Mouse (Mus musculus): ENCODE measurements at regions not wholly inside any gene's neighbourhood (a gene's known extent, or its start where the extent isn't known, plus 50 kb on each side); places are given as distances from the start of the nearest gene placed in this dataset.

- DNase-seq (ENCODE audit: low read depth, low spot score): peak; percentile 37
- no peaks in the 10 kb centered on the region for H3K4me1 ChIP-seq (ENCODE audit: control insufficient read depth in 1 of 2, insufficient read depth in 2 of 2, low read length in 2 of 2)
- H3K27me3 ChIP-seq (ENCODE audit: control insufficient read depth in 1 of 2, insufficient read depth in 2 of 2, low read length in 2 of 2): no peaks in the 10 kb centered on the region
- no peak overlapping the region for H3K27ac ChIP-seq (ENCODE audit: control insufficient read depth, low read depth, low read length)
- H3K4me3 ChIP-seq (ENCODE audit: control insufficient read depth in 1 of 2, insufficient read depth in 1 of 2, low read depth in 2 of 2, low read length in 2 of 2): no peak overlapping the region
- peak; percentile 64 for TF ChIP-seq RAD21 (IDR thresholded peaks at IDR 0.05; ENCODE audit: low read depth, low read length)
- peak; percentile 71 for TF ChIP-seq SMC3 (IDR thresholded peaks at IDR 0.05; ENCODE audit: low read depth, low read length)
- no peak for TF ChIP-seq MYB (IDR thresholded peaks at IDR 0.05; ENCODE audit: low read depth, low read length)
- TF ChIP-seq MAX (IDR thresholded peaks at IDR 0.05; ENCODE audit: low read length): no peak
- no peak for TF ChIP-seq USF1 (IDR thresholded peaks at IDR 0.05; ENCODE audit: low read depth, low read length)
- no peak for TF ChIP-seq UBTF (IDR thresholded peaks at IDR 0.05; ENCODE audit: borderline replicate concordance, insufficient read depth, low read depth, low read length)
- no peak for TF ChIP-seq MAZ (IDR thresholded peaks at IDR 0.05; ENCODE audit: low read depth, low read length)
- no peak for TF ChIP-seq TBP (IDR thresholded peaks at IDR 0.05; ENCODE audit: low read depth, low read length)
- TF ChIP-seq GATA1 (IDR thresholded peaks at IDR 0.05; ENCODE audit: low read depth, low read length): no peak
- no peak for TF ChIP-seq ZKSCAN1 (IDR thresholded peaks at IDR 0.05; ENCODE audit: low read depth, low read length)
- TF ChIP-seq CTCF (IDR thresholded peaks at IDR 0.05 in 2 of 3, conservative IDR thresholded peaks at IDR 0.05 in 1 of 3; ENCODE audit: control insufficient read depth in 1 of 3, insufficient read depth in 1 of 3, low read depth in 2 of 3, low read length in 3 of 3, poor library complexity in 1 of 3, severe bottlenecking in 1 of 3): peak in 2 of 3 experiments; percentile 18 to 67; a peak in 3 of 6 replicates
- no peak for TF ChIP-seq BHLHE40 (IDR thresholded peaks at IDR 0.05; ENCODE audit: borderline replicate concordance, low read depth, low read length)
- peak; percentile 49; the same call in 1 of the 2 replicates for TF ChIP-seq ZC3H11A (IDR thresholded peaks at IDR 0.05; ENCODE audit: low read depth, low read length)
- H3K79me2 ChIP-seq (ENCODE audit: control insufficient read depth, insufficient read depth, low read length, poor library complexity): no peaks in the 10 kb centered on the region
- no peaks in the 10 kb centered on the region for H3K36me3 ChIP-seq (ENCODE audit: control insufficient read depth in 1 of 2, insufficient read depth in 2 of 2, low read length in 2 of 2)
- H3K9ac ChIP-seq (ENCODE audit: control insufficient read depth, low read depth, low read length, poor library complexity, severe bottlenecking): no peak overlapping the region
- no peaks in the 10 kb centered on the region for H3K9me3 ChIP-seq (replicated peaks; ENCODE audit: insufficient read depth, low read length)
Measured at GRCm38 (mm10) chr16:72215360-72216013, 92.6 kb upstream of the Robo1 start.

- Histone ChIP-seq H3K27ac (ENCODE audit: control insufficient read depth, low read depth, low read length) (no peak overlapping the region), H3K36me3 (ENCODE audit: control insufficient read depth in 1 of 2, insufficient read depth in 2 of 2, low read length in 2 of 2) (no peaks in the 10 kb centered on the region), H3K9ac (ENCODE audit: control insufficient read depth, low read depth, low read length, poor library complexity, severe bottlenecking) (no peak overlapping the region), H3K27me3 (ENCODE audit: control insufficient read depth in 1 of 2, insufficient read depth in 2 of 2, low read length in 2 of 2) (no peaks in the 10 kb centered on the region), H3K79me2 (ENCODE audit: control insufficient read depth, insufficient read depth, low read length, poor library complexity) (no peaks in the 10 kb centered on the region), H3K4me3 (ENCODE audit: control insufficient read depth in 1 of 2, insufficient read depth in 1 of 2, low read depth in 2 of 2, low read length in 2 of 2) (no peak overlapping the region), H3K4me1 (ENCODE audit: control insufficient read depth in 1 of 2, insufficient read depth in 2 of 2, low read length in 2 of 2) (no peaks in the 10 kb centered on the region), H3K9me3 (replicated peaks; ENCODE audit: insufficient read depth, low read length) (no peaks in the 10 kb centered on the region)
- DNase-seq (ENCODE audit: low read depth, low spot score): peak; percentile 43
- peak; percentile 60 for TF ChIP-seq ZC3H11A (IDR thresholded peaks at IDR 0.05; ENCODE audit: low read depth, low read length)
- TF ChIP-seq ETS1 (IDR thresholded peaks at IDR 0.05; ENCODE audit: low read depth, low read length): no peak
- TF ChIP-seq POLR2AphosphoS5 (IDR thresholded peaks at IDR 0.05; ENCODE audit: borderline replicate concordance, low read depth, low read length): no peak
- TF ChIP-seq SMC3 (IDR thresholded peaks at IDR 0.05; ENCODE audit: low read depth, low read length): peak; percentile 74
- no peak for TF ChIP-seq ZMIZ1 (IDR thresholded peaks at IDR 0.05; ENCODE audit: low read depth, low read length)
- no peak for TF ChIP-seq MAFK (IDR thresholded peaks at IDR 0.05; ENCODE audit: borderline replicate concordance, low read depth, low read length)
- TF ChIP-seq MEF2A (IDR thresholded peaks at IDR 0.05; ENCODE audit: extremely low read depth, insufficient replicate concordance, low read depth, low read length, poor library complexity, severe bottlenecking): no peak
- no peak for TF ChIP-seq MYC (IDR thresholded peaks at IDR 0.05; ENCODE audit: low read depth, low read length)
- TF ChIP-seq KAT2A (conservative IDR thresholded peaks at IDR 0.05; ENCODE audit: low read depth, low read length): no peak
- TF ChIP-seq HCFC1 (IDR thresholded peaks at IDR 0.05; ENCODE audit: low read depth, low read length): no peak
- TF ChIP-seq SIN3A (IDR thresholded peaks at IDR 0.05; ENCODE audit: low read length): no peak
- TF ChIP-seq EP300 (IDR thresholded peaks at IDR 0.05; ENCODE audit: low read depth in 1 of 2, low read length in 2 of 2): no peak
- no peak for TF ChIP-seq MAX (IDR thresholded peaks at IDR 0.05; ENCODE audit: low read length)
- no peak for TF ChIP-seq USF1 (IDR thresholded peaks at IDR 0.05; ENCODE audit: low read depth, low read length)
- no peak for TF ChIP-seq CHD2 (IDR thresholded peaks at IDR 0.05; ENCODE audit: low read length)
- no peak for TF ChIP-seq CHD1 (IDR thresholded peaks at IDR 0.05; ENCODE audit: low read depth, low read length)
- no peak for TF ChIP-seq ZKSCAN1 (IDR thresholded peaks at IDR 0.05; ENCODE audit: low read depth, low read length)
- peak; percentile 67 for TF ChIP-seq RAD21 (IDR thresholded peaks at IDR 0.05; ENCODE audit: low read depth, low read length)
- TF ChIP-seq BHLHE40 (IDR thresholded peaks at IDR 0.05; ENCODE audit: borderline replicate concordance, low read depth, low read length): no peak
- TF ChIP-seq USF2 (IDR thresholded peaks at IDR 0.05; ENCODE audit: borderline replicate concordance in 1 of 2, insufficient read depth in 1 of 2, low read depth in 1 of 2, low read length in 2 of 2): no peak
- TF ChIP-seq E2F4 (IDR thresholded peaks at IDR 0.05; ENCODE audit: borderline replicate concordance, low read depth, low read length): no peak
- no peak for TF ChIP-seq JUND (IDR thresholded peaks at IDR 0.05; ENCODE audit: low read depth, low read length)
- TF ChIP-seq POLR2A (IDR thresholded peaks at IDR 0.05; ENCODE audit: control insufficient read depth in 1 of 2, insufficient read depth in 1 of 2, low read depth in 1 of 2, low read length in 2 of 2, poor library complexity in 1 of 2): no peak
- TF ChIP-seq CTCF (IDR thresholded peaks at IDR 0.05 in 2 of 3, conservative IDR thresholded peaks at IDR 0.05 in 1 of 3; ENCODE audit: control insufficient read depth in 1 of 3, insufficient read depth in 1 of 3, low read depth in 2 of 3, low read length in 3 of 3, poor library complexity in 1 of 3, severe bottlenecking in 1 of 3): peak in 2 of 3 experiments; percentile 27 to 67; a peak in 3 of 6 replicates
Measured at GRCm38 (mm10) chr16:72218021-72218420, 90.1 kb upstream of the Robo1 start.
